Mouse (Mus musculus) E14TG2a.4 (cell line): ENCODE measurements around the gene Prdx6.

Experiments
- CTCF ChIP-seq: conservative IDR thresholded peaks from 2 replicates; pipeline ENCODE4 v1.5.1; 2014; ENCODE audit warnings: low read length
- NANOG ChIP-seq: IDR thresholded peaks from 2 replicates; pipeline ENCODE4 v1.6.1; 2014; ENCODE audit warnings: borderline replicate concordance, low read length, mixed read lengths

DNA sequence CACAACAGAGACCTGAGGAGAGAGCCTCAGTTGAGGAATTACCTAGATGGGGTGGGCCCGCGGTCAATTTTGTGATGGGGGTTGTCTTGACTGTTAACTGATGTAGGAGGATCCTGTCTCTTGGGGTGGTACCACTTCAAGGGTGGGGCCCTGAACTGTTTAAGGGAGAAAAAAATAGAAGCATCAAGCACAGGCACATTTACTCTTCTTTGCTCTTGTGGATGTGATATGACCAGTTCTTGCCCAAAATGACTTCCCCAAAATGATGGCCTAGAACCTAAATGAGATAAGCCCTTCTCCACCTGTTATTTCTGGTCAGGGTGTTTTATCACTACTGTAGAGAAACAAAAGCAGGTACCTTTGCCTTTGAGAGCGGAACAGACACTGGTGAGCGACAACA is 13.3 kb downstream of the Prdx6 start:
- TF ChIP-seq CTCF: no peak
- no peak for TF ChIP-seq NANOG
